Mouse (Mus musculus): Measurements from ENCODE around the gene Cav3. TPM values are rescaled to one million over a fixed set of nuclear protein-coding genes. Genes with fewer than 3 reads are reported as not detected.

Cav3 gene
- polyA plus RNA-seq, 1 experiment from 2014 or later, result not detected

GRCm38 (mm10) chr6:112484316-112484715 is 25.0 kb downstream of the Cav3 start:
- Histone ChIP-seq H3K36me3 (no peaks in the 10 kb centered on the region), H3K4me3 (no peak overlapping the region), H3K27ac (replicated peaks) (no peak overlapping the region), H3K27me3 (peaks cover 19% of the 10 kb centered on the region), H3K4me2 (replicated peaks) (no peak overlapping the region), H3K9me3 (no peaks in the 10 kb centered on the region), H3K9ac (replicated peaks) (no peak overlapping the region), H3K4me1 (peaks cover 7% of the 10 kb centered on the region)
- ATAC-seq (replicated peaks), result no peak
- 8% methylated on average over 4 of the region's 4 CpGs for WGBS

- 87% methylated on average over 5 of the region's 5 CpGs for WGBS
- H3K9ac ChIP-seq (replicated peaks), result no peak overlapping the region
- H3K9me3 ChIP-seq, result no peaks in the 10 kb centered on the region
- peaks cover 22% of the 10 kb centered on the region for H3K4me1 ChIP-seq
- no peak for ATAC-seq (replicated peaks)
- H3K4me2 ChIP-seq (replicated peaks), result no peak overlapping the region
- no peak overlapping the region for H3K4me3 ChIP-seq
- H3K27me3 ChIP-seq, result peaks cover 29% of the 10 kb centered on the region
- no peak overlapping the region for H3K27ac ChIP-seq (replicated peaks)
- no peaks in the 10 kb centered on the region for H3K36me3 ChIP-seq
These were observed 28.7 kb downstream of the Cav3 start for GRCm38 (mm10) chr6:112487993-112488392.

GRCm38 (mm10) chr6:112488821-112489180 is 29.5 kb downstream of the Cav3 start:
- Histone ChIP-seq H3K4me2 (replicated peaks) (peak overlapping the region; percentile 58), H3K27me3 (peaks cover 29% of the 10 kb centered on the region), H3K9ac (replicated peaks) (peak overlapping the region; percentile 6), H3K9me3 (no peaks in the 10 kb centered on the region), H3K27ac (replicated peaks) (no peak overlapping the region), H3K4me3 (peak overlapping the region; percentile 39), H3K4me1 (peaks cover 22% of the 10 kb centered on the region), H3K36me3 (no peaks in the 10 kb centered on the region)
- 0 out of 2 replicates have a peak, but pooled peaks have one; percentile 14 for ATAC-seq (replicated peaks)
- WGBS, result 30% methylated on average over 24 of the region's 24 CpGs

- Histone ChIP-seq H3K36me3 (no peaks in the 10 kb centered on the region), H3K4me1 (peaks cover 22% of the 10 kb centered on the region), H3K27me3 (peaks cover 29% of the 10 kb centered on the region), H3K4me2 (replicated peaks) (peak overlapping the region; percentile 58), H3K27ac (replicated peaks) (no peak overlapping the region), H3K9ac (replicated peaks) (peak overlapping the region; percentile 6), H3K4me3 (peak overlapping the region; percentile 39), H3K9me3 (no peaks in the 10 kb centered on the region)
- 4% methylated on average over 72 of the region's 72 CpGs for WGBS
- ATAC-seq (replicated peaks), result peak; percentile 48
These were observed 30.0 kb downstream of the Cav3 start for GRCm38 (mm10) chr6:112489181-112489909.

- ATAC-seq (replicated peaks), result peak; percentile 17; the same call in 1 of the 2 replicates
- Histone ChIP-seq H3K27me3 (peaks cover 29% of the 10 kb centered on the region), H3K9me3 (no peaks in the 10 kb centered on the region), H3K27ac (replicated peaks) (no peak within 1 kb of the TSS), H3K4me3 (peak within 1 kb of the TSS; percentile 39), H3K9ac (replicated peaks) (peak within 1 kb of the TSS; percentile 39), H3K36me3 (no peaks in the 10 kb centered on the region), H3K4me2 (replicated peaks) (peak within 1 kb of the TSS; percentile 58), H3K4me1 (peaks cover 22% of the 10 kb centered on the region)
- WGBS, result 8% methylated on average over 24 of the region's 24 CpGs
These were observed 30.7 kb downstream of the Cav3 start, which contains the start of gene Oxtr for GRCm38 (mm10) chr6:112489910-112490559. Gene Oxtr, minus strand, starts transcription at chr6:112489943.

- no peak overlapping the region for H3K27ac ChIP-seq (replicated peaks)
- peak overlapping the region; percentile 58 for H3K4me2 ChIP-seq (replicated peaks)
- WGBS, result under 1% methylated on average over 35 of the region's 35 CpGs
- H3K9me3 ChIP-seq, result no peaks in the 10 kb centered on the region
- H3K27me3 ChIP-seq, result peaks cover 29% of the 10 kb centered on the region
- H3K9ac ChIP-seq (replicated peaks), result peak overlapping the region; percentile 39; the same call in 1 of the 2 replicates
- peak; percentile 60 for ATAC-seq (replicated peaks)
- no peaks in the 10 kb centered on the region for H3K36me3 ChIP-seq
- peak overlapping the region; percentile 39 for H3K4me3 ChIP-seq
- peaks cover 22% of the 10 kb centered on the region for H3K4me1 ChIP-seq
These were observed 31.4 kb downstream of the Cav3 start for GRCm38 (mm10) chr6:112490625-112491242.

- 73% methylated on average over 8 of the region's 8 CpGs for WGBS
- no peak overlapping the region for H3K9ac ChIP-seq (replicated peaks)
- H3K36me3 ChIP-seq, result no peaks in the 10 kb centered on the region
- H3K4me3 ChIP-seq, result no peak overlapping the region
- H3K27ac ChIP-seq (replicated peaks), result no peak overlapping the region
- no peaks in the 10 kb centered on the region for H3K9me3 ChIP-seq
- H3K4me2 ChIP-seq (replicated peaks), result no peak overlapping the region
- peaks cover 22% of the 10 kb centered on the region for H3K4me1 ChIP-seq
- no peak for ATAC-seq (replicated peaks)
- peaks cover 29% of the 10 kb centered on the region for H3K27me3 ChIP-seq
These were observed 32.2 kb downstream of the Cav3 start for GRCm38 (mm10) chr6:112491521-112491920.

GRCm38 (mm10) chr6:112492656-112493055 is 33.4 kb downstream of the Cav3 start:
- no peak overlapping the region for H3K4me3 ChIP-seq
- WGBS, result 89% methylated on average over 6 of the region's 6 CpGs
- ATAC-seq (replicated peaks), result no peak
- peaks cover 26% of the 10 kb centered on the region for H3K27me3 ChIP-seq
- no peaks in the 10 kb centered on the region for H3K36me3 ChIP-seq
- H3K9ac ChIP-seq (replicated peaks), result no peak overlapping the region
- peaks cover 22% of the 10 kb centered on the region for H3K4me1 ChIP-seq
- no peaks in the 10 kb centered on the region for H3K9me3 ChIP-seq
- no peak overlapping the region for H3K27ac ChIP-seq (replicated peaks)
- H3K4me2 ChIP-seq (replicated peaks), result no peak overlapping the region

- H3K4me1 ChIP-seq, result peaks cover 22% of the 10 kb centered on the region
- peaks cover 19% of the 10 kb centered on the region for H3K27me3 ChIP-seq
- H3K4me2 ChIP-seq (replicated peaks), result no peak overlapping the region
- no peak for ATAC-seq (replicated peaks)
- whole genome bisulfite sequencing, result 91% methylated on average over 9 of the region's 9 CpGs
- no peak overlapping the region for H3K9ac ChIP-seq (replicated peaks)
- H3K9me3 ChIP-seq, result no peaks in the 10 kb centered on the region
- H3K27ac ChIP-seq (replicated peaks), result no peak overlapping the region
- H3K4me3 ChIP-seq, result no peak overlapping the region
- H3K36me3 ChIP-seq, result no peaks in the 10 kb centered on the region
These were observed 34.1 kb downstream of the Cav3 start for GRCm38 (mm10) chr6:112493371-112493770.

- H3K4me3 ChIP-seq, result no peak overlapping the region
- whole genome bisulfite sequencing, result 56% methylated on average over 10 of the region's 10 CpGs
- H3K4me1 ChIP-seq, result peaks cover 12% of the 10 kb centered on the region
- no peaks in the 10 kb centered on the region for H3K9me3 ChIP-seq
- no peak overlapping the region for H3K4me2 ChIP-seq (replicated peaks)
- H3K36me3 ChIP-seq, result no peaks in the 10 kb centered on the region
- peaks cover 6% of the 10 kb centered on the region for H3K27me3 ChIP-seq
- ATAC-seq (replicated peaks), result no peak
- H3K9ac ChIP-seq (replicated peaks), result no peak overlapping the region
- no peak overlapping the region for H3K27ac ChIP-seq (replicated peaks)
These were observed 35.3 kb downstream of the Cav3 start for GRCm38 (mm10) chr6:112494620-112495081.

GRCm38 (mm10) chr6:112495219-112495618 is 35.9 kb downstream of the Cav3 start:
- H3K4me1 ChIP-seq, result peaks cover 6% of the 10 kb centered on the region
- no peak for ATAC-seq (replicated peaks)
- H3K27ac ChIP-seq (replicated peaks), result no peak overlapping the region
- H3K4me2 ChIP-seq (replicated peaks), result no peak overlapping the region
- no peaks in the 10 kb centered on the region for H3K9me3 ChIP-seq
- WGBS, result 61% methylated on average over 4 of the region's 4 CpGs
- no peak overlapping the region for H3K9ac ChIP-seq (replicated peaks)
- no peak overlapping the region for H3K4me3 ChIP-seq
- H3K36me3 ChIP-seq, result no peaks in the 10 kb centered on the region
- peaks cover under 1% of the 10 kb centered on the region; the same call in 1 of the 2 replicates for H3K27me3 ChIP-seq

All from forebrain, embryonic 15.5 days (tissue).